Mouse (Mus musculus) kidney, postnatal 10 days (tissue): ENCODE measurements around the gene Gstm4.
"Not testable (repeated sequence)": the region's sequence is repeated elsewhere in the genome, so short reads cannot be mapped to it uniquely, and the experiment has no call there.

Experiments
- DNase-seq: peaks from one replicate; pipeline ENCODE4 v3.0.0; 2021; ENCODE audit warnings: mixed read lengths

Gstm4 gene

GRCm38 (mm10) chr3:108014974-108015346 lies 29.7 kb downstream of the Gstm4 start:
- DNase-seq, result no peak

- DNase-seq, result no peak
These were observed 30.4 kb downstream of the Gstm4 start for GRCm38 (mm10) chr3:108014098-108014973.

GRCm38 (mm10) chr3:108013331-108013871 lies 31.3 kb downstream of the Gstm4 start:
- DNase-seq, result peak; percentile 66

- DNase-seq, result no peak
These were observed 33.1 kb downstream of the Gstm4 start for GRCm38 (mm10) chr3:108011558-108011957.

- no peak for DNase-seq
These were observed 34.4 kb downstream of the Gstm4 start for GRCm38 (mm10) chr3:108010286-108010685.

- no peak for DNase-seq
These were observed 42.7 kb downstream of the Gstm4 start for GRCm38 (mm10) chr3:108002021-108002420.

GRCm38 (mm10) chr3:107999491-107999890 lies 45.2 kb downstream of the Gstm4 start:
- no peak for DNase-seq

- no peak for DNase-seq
These were observed 46.1 kb downstream of the Gstm4 start for GRCm38 (mm10) chr3:107998591-107998990.

GRCm38 (mm10) chr3:107996576-107996975 lies 48.1 kb downstream of the Gstm4 start:
- no peak for DNase-seq

- not testable (repeated sequence) for DNase-seq
These were observed 48.7 kb downstream of the Gstm4 start for GRCm38 (mm10) chr3:107995974-107996373.
